Mouse (Mus musculus) common myeloid progenitor, adult 5-6 weeks (primary cell): Measurements from ENCODE around the gene Nek7. TPM values are rescaled to one million over a fixed set of nuclear protein-coding genes. Genes with fewer than 3 reads are reported as not detected.

Experiments
- total RNA-seq: library from RNA; stranded (forward); fragments of 200-1000, 187-1606 nt; gene quantifications from 2 replicates; pipeline ENCODE4 v1.2.3, GENCODE M21; 2017

Gene Nek7
- total RNA-seq, 1 experiment from 2014 or later = 30.5 TPM

Other genes starting within 250 kb of the Nek7 start
- gene Lhx9, start 228.4 kb upstream of the Nek7 start, total RNA-seq = 0.23 TPM in 1 of 2 replicates, not detected in the other
- 6.6 and 20.4 TPM in 2 replicates for gene 2310009B15Rik, start 236.7 kb upstream of the Nek7 start, total RNA-seq